Mouse (Mus musculus): ENCODE results near the gene Dtl. TPM values are rescaled to one million over a fixed set of nuclear protein-coding genes. Genes with fewer than 3 reads are reported as not detected.

Gene Dtl
- polyA plus RNA-seq, 1 experiment from 2014 or later, result 37.6 TPM

DNA sequence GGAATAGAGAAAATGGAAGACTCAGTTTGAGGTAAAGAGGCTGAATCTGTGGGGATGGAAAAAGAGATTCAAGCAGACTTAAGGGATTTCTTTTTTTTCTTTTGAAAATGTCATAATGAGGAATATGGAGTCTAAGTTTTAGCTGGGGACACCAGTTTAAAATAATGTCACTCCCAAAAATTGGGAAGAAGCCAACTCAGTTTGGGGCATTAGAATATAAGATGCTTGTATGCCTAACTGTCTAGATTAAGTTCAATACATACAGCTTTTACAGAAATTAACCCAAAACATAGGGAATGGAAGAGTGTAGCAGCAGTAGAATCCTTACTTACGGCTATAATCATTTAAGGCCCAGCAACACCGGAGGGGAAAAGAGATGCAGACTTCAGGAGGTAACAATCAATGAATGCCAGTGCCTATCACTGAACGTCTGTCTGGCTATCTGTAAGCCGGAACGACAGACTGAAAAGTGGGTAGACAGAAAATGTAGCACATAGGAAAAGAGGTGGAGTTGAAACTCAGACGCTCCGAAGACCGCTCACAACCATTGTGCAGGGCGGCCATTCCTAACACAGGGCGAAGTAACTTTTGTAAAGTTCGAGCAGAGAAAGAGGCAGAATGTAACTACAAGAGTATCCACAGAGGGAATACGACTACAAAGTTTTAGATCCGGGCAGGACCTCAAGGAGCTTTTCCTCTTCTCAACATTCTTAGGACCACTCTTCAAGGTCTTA lies 1.3 kb downstream of the Dtl start:
- Histone ChIP-seq H3K4me1 (ENCODE audit: control insufficient read depth, insufficient read depth, low read length) (peaks cover 21% of the 10 kb centered on the region), H3K27me3 (replicated peaks; ENCODE audit: control insufficient read depth, insufficient read depth, low read length) (no peaks in the 10 kb centered on the region), H3K9me3 (ENCODE audit: control insufficient read depth, low read length) (no peaks in the 10 kb centered on the region), H3K36me3 (ENCODE audit: control insufficient read depth, insufficient read depth, low read length) (peaks cover 15% of the 10 kb centered on the region; the same call in 1 of the 2 replicates), H3K4me3 (ENCODE audit: low read depth, low read length) (peak overlapping the region; percentile 91), H3K27ac (replicated peaks; ENCODE audit: low read depth, low read length) (peak overlapping the region; percentile 95), H3K4me2 (ENCODE audit: low read depth, low read length) (peak overlapping the region; percentile 77), H3K9ac (ENCODE audit: low read depth, low read length) (peak overlapping the region; percentile 91)
- WGBS, result 2% methylated on average over 13 of the region's 13 CpGs
- DNase-seq (ENCODE audit: low spot score) (no peak), ATAC-seq (ENCODE audit: low read depth) (no peak)

DNA sequence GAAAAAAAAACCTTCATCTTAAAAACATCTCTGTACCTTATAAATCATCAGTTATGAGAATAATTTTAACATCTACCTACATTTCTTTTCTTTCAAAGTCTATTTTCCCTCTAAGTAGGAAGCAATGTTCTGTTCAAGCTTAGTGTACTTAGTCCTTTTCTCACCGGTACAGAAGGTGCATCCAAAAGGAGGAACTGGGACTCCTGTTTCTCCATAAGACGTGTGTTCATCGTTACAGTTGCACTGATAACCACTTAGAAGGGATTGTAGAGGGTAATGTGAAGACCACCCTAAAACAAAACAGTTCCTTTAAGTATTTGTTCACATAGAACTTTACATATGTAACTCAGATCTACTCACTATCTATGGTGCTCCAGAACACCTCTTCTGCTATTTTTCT lies 4.9 kb downstream of the Dtl start:
- DNase-seq (ENCODE audit: low spot score) (no peak), ATAC-seq (ENCODE audit: low read depth) (no peak)
- H3K4me2 ChIP-seq (ENCODE audit: low read depth, low read length), result no peak overlapping the region
- 0 out of 2 replicates have a peak, but pooled peaks cover 4% of the 10 kb centered on the region for H3K4me1 ChIP-seq (ENCODE audit: control insufficient read depth, insufficient read depth, low read length)
- H3K27ac ChIP-seq (replicated peaks; ENCODE audit: low read depth, low read length), result no peak overlapping the region
- peaks cover 29% of the 10 kb centered on the region for H3K36me3 ChIP-seq (ENCODE audit: control insufficient read depth, insufficient read depth, low read length)
- H3K9ac ChIP-seq (ENCODE audit: low read depth, low read length), result no peak overlapping the region
- H3K4me3 ChIP-seq (ENCODE audit: low read depth, low read length), result no peak overlapping the region
- 82% methylated on average over 3 of the region's 3 CpGs for WGBS
- no peaks in the 10 kb centered on the region for H3K27me3 ChIP-seq (replicated peaks; ENCODE audit: control insufficient read depth, insufficient read depth, low read length)
- H3K9me3 ChIP-seq (ENCODE audit: control insufficient read depth, low read length), result no peaks in the 10 kb centered on the region

DNA sequence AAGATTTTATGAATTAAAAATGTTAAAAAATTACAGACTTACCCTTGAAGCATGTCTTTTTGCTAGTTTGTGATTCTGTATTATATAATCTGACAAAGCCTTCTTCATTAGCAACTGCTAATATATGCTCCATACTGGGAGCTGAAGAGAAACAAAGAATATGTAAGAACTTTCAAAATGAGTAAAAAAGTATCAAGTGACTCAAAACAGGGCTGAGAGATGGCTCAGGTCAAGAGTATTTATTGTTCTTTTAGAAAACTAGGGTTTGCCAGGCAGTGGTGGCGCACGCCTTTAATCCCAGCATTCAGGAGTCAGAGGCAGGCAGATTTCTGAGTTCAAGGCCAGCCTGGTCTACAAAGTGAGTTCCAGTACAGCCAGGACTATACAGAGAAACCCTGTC lies 5.7 kb downstream of the Dtl start:
- ATAC-seq (ENCODE audit: low read depth) (no peak), DNase-seq (ENCODE audit: low spot score) (no peak)
- Histone ChIP-seq H3K4me1 (ENCODE audit: control insufficient read depth, insufficient read depth, low read length) (0 out of 2 replicates have a peak, but pooled peaks cover 4% of the 10 kb centered on the region), H3K27ac (replicated peaks; ENCODE audit: low read depth, low read length) (no peak overlapping the region), H3K9ac (ENCODE audit: low read depth, low read length) (no peak overlapping the region), H3K4me3 (ENCODE audit: low read depth, low read length) (no peak overlapping the region), H3K9me3 (ENCODE audit: control insufficient read depth, low read length) (no peaks in the 10 kb centered on the region), H3K27me3 (replicated peaks; ENCODE audit: control insufficient read depth, insufficient read depth, low read length) (no peaks in the 10 kb centered on the region), H3K36me3 (ENCODE audit: control insufficient read depth, insufficient read depth, low read length) (peaks cover 29% of the 10 kb centered on the region), H3K4me2 (ENCODE audit: low read depth, low read length) (no peak overlapping the region)
- WGBS, result 94% methylated on average over 2 of the region's 2 CpGs

GRCm38 (mm10) chr1:191567859-191568258 lies 7.5 kb downstream of the Dtl start:
- WGBS, result 69% methylated on average over 1 of the region's 1 CpGs
- Histone ChIP-seq H3K27me3 (replicated peaks; ENCODE audit: control insufficient read depth, insufficient read depth, low read length) (no peaks in the 10 kb centered on the region), H3K4me3 (ENCODE audit: low read depth, low read length) (no peak overlapping the region), H3K4me1 (ENCODE audit: control insufficient read depth, insufficient read depth, low read length) (0 out of 2 replicates have a peak, but pooled peaks cover 4% of the 10 kb centered on the region), H3K4me2 (ENCODE audit: low read depth, low read length) (no peak overlapping the region), H3K9ac (ENCODE audit: low read depth, low read length) (no peak overlapping the region), H3K9me3 (ENCODE audit: control insufficient read depth, low read length) (no peaks in the 10 kb centered on the region), H3K36me3 (ENCODE audit: control insufficient read depth, insufficient read depth, low read length) (peaks cover 29% of the 10 kb centered on the region), H3K27ac (replicated peaks; ENCODE audit: low read depth, low read length) (no peak overlapping the region)
- DNase-seq (ENCODE audit: low spot score) (no peak), ATAC-seq (ENCODE audit: low read depth) (no peak)

DNA sequence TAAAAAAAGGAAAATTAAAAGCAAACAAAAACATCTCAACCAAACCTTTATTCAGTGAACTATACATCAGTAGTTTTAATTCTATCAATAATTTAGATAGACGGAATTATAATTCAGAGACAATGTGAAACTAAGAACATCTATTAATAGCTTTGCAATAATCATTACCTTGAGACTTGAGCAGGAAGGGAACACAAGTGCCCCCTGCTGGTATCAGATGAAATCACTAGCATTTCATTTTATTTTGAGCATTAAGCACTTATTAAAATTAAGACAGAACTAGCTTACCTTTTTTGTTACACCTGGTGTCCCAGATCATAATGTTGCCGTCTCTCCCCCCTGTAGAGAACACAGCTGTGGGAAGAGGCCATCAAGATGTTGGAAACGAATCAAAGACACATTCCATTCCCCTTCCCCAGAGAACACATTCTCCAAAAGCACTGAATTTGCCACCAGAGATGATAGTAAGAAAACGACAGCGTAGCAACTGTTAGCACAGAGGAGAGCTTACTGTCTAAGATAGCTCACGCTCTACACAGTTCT lies 12.4 kb downstream of the Dtl start:
- WGBS, result 60% methylated on average over 6 of the region's 6 CpGs
- DNase-seq (ENCODE audit: low spot score) (no peak), ATAC-seq (ENCODE audit: low read depth) (no peak)
- no peak overlapping the region for H3K4me2 ChIP-seq (ENCODE audit: low read depth, low read length)
- H3K27me3 ChIP-seq (replicated peaks; ENCODE audit: control insufficient read depth, insufficient read depth, low read length), result no peaks in the 10 kb centered on the region
- no peak overlapping the region for H3K27ac ChIP-seq (replicated peaks; ENCODE audit: low read depth, low read length)
- H3K4me3 ChIP-seq (ENCODE audit: low read depth, low read length), result no peak overlapping the region
- H3K9ac ChIP-seq (ENCODE audit: low read depth, low read length), result no peak overlapping the region
- no peaks in the 10 kb centered on the region for H3K4me1 ChIP-seq (ENCODE audit: control insufficient read depth, insufficient read depth, low read length)
- H3K36me3 ChIP-seq (ENCODE audit: control insufficient read depth, insufficient read depth, low read length), result peaks cover 33% of the 10 kb centered on the region
- no peaks in the 10 kb centered on the region for H3K9me3 ChIP-seq (ENCODE audit: control insufficient read depth, low read length)

GRCm38 (mm10) chr1:191559779-191560178 lies 15.6 kb downstream of the Dtl start:
- no peak for ATAC-seq (ENCODE audit: low read depth)
- 88% methylated on average over 5 of the region's 5 CpGs for WGBS
- H3K4me3 ChIP-seq (ENCODE audit: low read depth, low read length), result no peak overlapping the region

DNA sequence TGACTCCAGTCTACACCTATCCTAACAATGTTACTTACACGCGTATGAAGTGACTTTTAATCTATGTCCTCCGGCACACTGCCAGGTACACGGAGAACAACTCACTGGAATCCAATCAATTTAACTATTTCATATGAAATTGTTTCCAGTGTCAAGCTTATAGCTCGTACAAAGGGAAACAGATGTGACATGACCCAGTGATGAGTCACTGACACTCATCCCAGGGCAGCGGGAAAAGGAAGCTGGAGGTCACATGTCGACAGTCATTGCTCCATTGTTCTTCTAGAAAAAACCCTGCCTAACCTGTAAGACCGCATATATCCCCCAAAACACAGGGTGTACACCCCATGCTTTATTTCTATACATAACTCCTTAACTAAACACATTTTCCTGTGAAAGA lies 18.2 kb downstream of the Dtl start:
- Histone ChIP-seq H3K27ac (replicated peaks; ENCODE audit: low read depth, low read length) (no peak overlapping the region), H3K4me2 (ENCODE audit: low read depth, low read length) (no peak overlapping the region), H3K36me3 (ENCODE audit: control insufficient read depth, insufficient read depth, low read length) (peaks cover 68% of the 10 kb centered on the region), H3K4me3 (ENCODE audit: low read depth, low read length) (no peak overlapping the region), H3K9me3 (ENCODE audit: control insufficient read depth, low read length) (no peaks in the 10 kb centered on the region), H3K4me1 (ENCODE audit: control insufficient read depth, insufficient read depth, low read length) (no peaks in the 10 kb centered on the region), H3K9ac (ENCODE audit: low read depth, low read length) (no peak overlapping the region), H3K27me3 (replicated peaks; ENCODE audit: control insufficient read depth, insufficient read depth, low read length) (no peaks in the 10 kb centered on the region)
- DNase-seq (ENCODE audit: low spot score) (no peak), ATAC-seq (ENCODE audit: low read depth) (no peak)
- WGBS, result 67% methylated on average over 8 of the region's 8 CpGs

More at GRCm38 (mm10) chr1:191559779-191560178, 15.6 kb downstream of the Dtl start:
- Histone ChIP-seq H3K27me3 (replicated peaks; ENCODE audit: control insufficient read depth, insufficient read depth, low read length) (no peaks in the 10 kb centered on the region), H3K27ac (replicated peaks; ENCODE audit: low read depth, low read length) (no peak overlapping the region), H3K36me3 (ENCODE audit: control insufficient read depth, insufficient read depth, low read length) (peaks cover 50% of the 10 kb centered on the region), H3K9ac (ENCODE audit: low read depth, low read length) (no peak overlapping the region), H3K4me2 (ENCODE audit: low read depth, low read length) (no peak overlapping the region), H3K4me1 (ENCODE audit: control insufficient read depth, insufficient read depth, low read length) (no peaks in the 10 kb centered on the region), H3K9me3 (ENCODE audit: control insufficient read depth, low read length) (no peaks in the 10 kb centered on the region)
- DNase-seq (ENCODE audit: low spot score), result no peak

- Histone ChIP-seq H3K36me3 (ENCODE audit: control insufficient read depth, insufficient read depth, low read length) (peaks cover 64% of the 10 kb centered on the region), H3K27me3 (replicated peaks; ENCODE audit: control insufficient read depth, insufficient read depth, low read length) (no peaks in the 10 kb centered on the region), H3K9ac (ENCODE audit: low read depth, low read length) (no peak overlapping the region), H3K4me1 (ENCODE audit: control insufficient read depth, insufficient read depth, low read length) (no peaks in the 10 kb centered on the region), H3K9me3 (ENCODE audit: control insufficient read depth, low read length) (no peaks in the 10 kb centered on the region), H3K4me3 (ENCODE audit: low read depth, low read length) (no peak overlapping the region), H3K4me2 (ENCODE audit: low read depth, low read length) (no peak overlapping the region), H3K27ac (replicated peaks; ENCODE audit: low read depth, low read length) (no peak overlapping the region)
- WGBS, result 81% methylated on average over 4 of the region's 4 CpGs
- no peak for ATAC-seq (ENCODE audit: low read depth)
- DNase-seq (ENCODE audit: low spot score), result no peak
These were observed 24.6 kb downstream of the Dtl start for GRCm38 (mm10) chr1:191550786-191551185.

DNA sequence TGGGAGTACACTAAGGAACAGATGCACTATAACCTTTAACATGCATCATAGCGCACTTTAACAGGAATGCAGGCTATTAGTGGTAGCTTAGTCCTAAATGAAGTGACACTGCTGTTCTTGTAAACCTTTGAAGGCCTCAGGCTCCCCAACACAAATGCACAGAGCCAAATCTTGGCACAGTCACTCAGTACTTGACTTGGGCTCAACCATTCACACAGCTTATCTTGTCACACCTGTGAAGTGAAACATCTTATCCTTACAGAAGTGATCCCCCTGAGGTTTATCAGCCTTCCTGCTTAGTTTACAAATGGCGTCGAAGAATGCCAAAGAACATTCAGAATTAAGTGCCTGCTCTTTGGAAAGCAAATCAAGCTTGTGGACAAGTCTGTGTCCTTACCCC lies 31.6 kb downstream of the Dtl start:
- Histone ChIP-seq H3K9me3 (ENCODE audit: control insufficient read depth, low read length) (no peaks in the 10 kb centered on the region), H3K36me3 (ENCODE audit: control insufficient read depth, insufficient read depth, low read length) (peaks cover 81% of the 10 kb centered on the region), H3K4me2 (ENCODE audit: low read depth, low read length) (no peak overlapping the region), H3K9ac (ENCODE audit: low read depth, low read length) (no peak overlapping the region), H3K4me3 (ENCODE audit: low read depth, low read length) (no peak overlapping the region), H3K27ac (replicated peaks; ENCODE audit: low read depth, low read length) (no peak overlapping the region), H3K27me3 (replicated peaks; ENCODE audit: control insufficient read depth, insufficient read depth, low read length) (no peaks in the 10 kb centered on the region), H3K4me1 (ENCODE audit: control insufficient read depth, insufficient read depth, low read length) (no peaks in the 10 kb centered on the region)
- DNase-seq (ENCODE audit: low spot score) (no peak), ATAC-seq (ENCODE audit: low read depth) (no peak)
- WGBS, result 88% methylated on average over 3 of the region's 3 CpGs

Data from embryonic facial prominence, embryonic 14.5 days (tissue).